In genomic region chr11:99047120-99047519, GRCm38 (mm10) we compare ENCODE assay signal across 8 mouse cellular contexts. TPM values are rescaled to one million over a fixed set of nuclear protein-coding genes. Genes with fewer than 3 reads are reported as not detected.
A peak's percentile ranks its signal among the peaks of the same experiment; 100 is the strongest.
DNase-seq lines count a peak whose midpoint lies in the region; ATAC-seq lines count a peak whose summit lies in the region.

No protein-coding gene starts in this region.

- peak overlapping the region; percentile 20; the same call in 1 of the 2 replicates for H3K4me3 ChIP-seq in embryonic facial prominence, embryonic 12.5 days

- no peaks in the 10 kb centered on the region for H3K9me3 ChIP-seq in embryonic facial prominence, embryonic 12.5 days

- peak; percentile 73 to 76 for DNase-seq in cerebellum, postnatal 14 days
- DNase-seq in cerebellum, postnatal 36 days = no peak
- peak; percentile 94 for DNase-seq in heart, postnatal 10 days
- peak; percentile 86 to 87 for DNase-seq in kidney, postnatal 36 days
- DNase-seq in skeletal muscle tissue, adult 2 months (ENCODE audit: low read depth, low spot score) = peak; percentile 93
- DNase-seq in spleen, postnatal 10 days (ENCODE audit: low spot score in 2 of 2) = no peak
- DNase-seq in frontal cortex, postnatal 14 days (ENCODE audit: low spot score in 2 of 2) = no peak

- H3K4me1 ChIP-seq in embryonic facial prominence, embryonic 12.5 days = peaks cover 51% of the 10 kb centered on the region

- ATAC-seq in embryonic facial prominence, embryonic 12.5 days (ENCODE audit: insufficient number of reproducible peaks, insufficient read depth, low FRiP score, low TSS enrichment) = peak; percentile 45; the same call in 1 of the 2 replicates

- WGBS in embryonic facial prominence, embryonic 12.5 days = 13% methylated on average over 5 of the region's 5 CpGs

- peak overlapping the region; percentile 95 for H3K27ac ChIP-seq in embryonic facial prominence, embryonic 12.5 days

- H3K36me3 ChIP-seq in embryonic facial prominence, embryonic 12.5 days = peaks cover 50% of the 10 kb centered on the region

- H3K27me3 ChIP-seq in embryonic facial prominence, embryonic 12.5 days = no peaks in the 10 kb centered on the region

- intact Hi-C loops in heart, postnatal 10 days (cut with DNase I) = no loop called here

- H3K4me2 ChIP-seq in embryonic facial prominence, embryonic 12.5 days (replicated peaks) = peak overlapping the region; percentile 91

- no peak overlapping the region for H3K9ac ChIP-seq in embryonic facial prominence, embryonic 12.5 days

RNA-seq across cellular contexts. Expression of gene Igfbp4, which starts 6.1 kb away (rescaled TPM):
- 942 and 961 TPM in 2 replicates for polyA plus RNA-seq in embryonic facial prominence, embryonic 12.5 days (2016; fragmentation: Nextera tagmentation; extraction: Ambion mirVana)
- total RNA-seq in heart, postnatal 10 days (2021) = 100 to 1,000 TPM; 192 to 218 TPM

RNA-seq across cellular contexts. Expression of gene Top2a, which starts 23.1 kb away (rescaled TPM):
- 288 and 289 TPM in 2 replicates for polyA plus RNA-seq in embryonic facial prominence, embryonic 12.5 days (2016; fragmentation: Nextera tagmentation; extraction: Ambion mirVana)
- total RNA-seq in heart, postnatal 10 days (2021) = 10 to 100 TPM; 53.3 to 57.0 TPM

RNA-seq across cellular contexts. Expression of gene Tns4, which starts 42.0 kb away (rescaled TPM):
- 0.24 and 0.28 TPM in 2 replicates for polyA plus RNA-seq in embryonic facial prominence, embryonic 12.5 days (2016; fragmentation: Nextera tagmentation; extraction: Ambion mirVana)
- under 1 TPM; 0.12 TPM for total RNA-seq in heart, postnatal 10 days (2021)

Comparison
In these comparisons a context has a peak if more than half of its experiments do, and no peak if none do; other contexts are left out.
1. DNase-seq: peak in cerebellum, postnatal 14 days (2 of 2), heart, postnatal 10 days (2 of 2), kidney, postnatal 36 days (2 of 2) and skeletal muscle tissue, adult 2 months (single experiment); none in cerebellum, postnatal 36 days (0 of 2), spleen, postnatal 10 days (0 of 2) and frontal cortex, postnatal 14 days (0 of 2).